Mouse (Mus musculus) myocyte (in vitro differentiated cells): ENCODE data around the gene Hmga2.

Source experiments
- CEBPB ChIP-seq: IDR thresholded peaks from 2 replicates; pipeline ENCODE4 v1.6.1; 2011; ENCODE audit warnings: mild to moderate bottlenecking, moderate library complexity; ENCODE audit not compliant: poor library complexity, insufficient read depth, severe bottlenecking
- E2F4 ChIP-seq: IDR thresholded peaks from one replicate; pipeline ENCODE4 v1.6.1; 2011; ENCODE audit warnings: mild to moderate bottlenecking, control low read depth, moderate library complexity; ENCODE audit not compliant: insufficient read depth
- MAX ChIP-seq: IDR thresholded peaks from one replicate; pipeline ENCODE4 v1.6.1; 2011; ENCODE audit warnings: low read depth, mild to moderate bottlenecking, control low read depth
- POLR2A ChIP-seq: IDR thresholded peaks from one replicate; pipeline ENCODE4 v1.6.1; 2011; ENCODE audit warnings: low read depth, mild to moderate bottlenecking, control low read depth, moderate library complexity; ENCODE audit not compliant: insufficient read length
- POLR2AphosphoS2 ChIP-seq: IDR thresholded peaks from one replicate; pipeline ENCODE4 v1.6.1; 2011; ENCODE audit warnings: low read depth, control low read depth; ENCODE audit not compliant: insufficient read length
- TCF12 ChIP-seq: IDR thresholded peaks from one replicate; pipeline ENCODE4 v1.6.1; 2011; ENCODE audit warnings: mild to moderate bottlenecking, control low read depth; ENCODE audit not compliant: poor library complexity, insufficient read depth, severe bottlenecking

DNA sequence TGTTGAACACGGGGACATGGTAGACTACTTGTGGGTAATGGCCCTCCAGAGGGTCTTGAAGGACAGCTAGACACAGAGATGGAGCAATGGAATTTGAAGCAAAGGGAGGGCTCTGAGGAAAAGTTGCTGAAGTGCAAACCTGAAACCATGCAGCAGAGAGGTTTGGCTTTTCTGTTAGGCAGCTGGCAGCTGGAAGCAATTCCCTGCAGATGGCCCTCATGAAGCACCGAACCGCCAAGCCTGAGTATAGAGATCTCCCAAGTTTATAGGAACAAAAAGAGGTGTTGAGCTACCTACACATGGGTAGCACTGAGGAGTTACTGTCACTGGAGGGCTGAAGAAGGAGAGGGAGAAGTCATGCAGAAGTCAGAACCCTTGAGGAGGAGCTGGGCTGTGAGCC lies 13.3 kb upstream of the Hmga2 start:
- TF ChIP-seq MAX (no peak), POLR2A (no peak), POLR2AphosphoS2 (no peak), E2F4 (no peak), CEBPB (no peak), TCF12 (no peak)
